Mouse (Mus musculus): ENCODE data around the gene Smarcd3. TPM values are rescaled to one million over a fixed set of nuclear protein-coding genes. Genes with fewer than 3 reads are reported as not detected.

Gene Smarcd3
- polyA plus RNA-seq (2012; rRNA removed), result 39.3 and 74.8 TPM in 2 replicates

GRCm38 (mm10) chr5:24623986-24624821 lies at the start of gene Smarcd3:
Gene Smarcd3, minus strand, starts transcription at chr5:24624411.

DNA sequence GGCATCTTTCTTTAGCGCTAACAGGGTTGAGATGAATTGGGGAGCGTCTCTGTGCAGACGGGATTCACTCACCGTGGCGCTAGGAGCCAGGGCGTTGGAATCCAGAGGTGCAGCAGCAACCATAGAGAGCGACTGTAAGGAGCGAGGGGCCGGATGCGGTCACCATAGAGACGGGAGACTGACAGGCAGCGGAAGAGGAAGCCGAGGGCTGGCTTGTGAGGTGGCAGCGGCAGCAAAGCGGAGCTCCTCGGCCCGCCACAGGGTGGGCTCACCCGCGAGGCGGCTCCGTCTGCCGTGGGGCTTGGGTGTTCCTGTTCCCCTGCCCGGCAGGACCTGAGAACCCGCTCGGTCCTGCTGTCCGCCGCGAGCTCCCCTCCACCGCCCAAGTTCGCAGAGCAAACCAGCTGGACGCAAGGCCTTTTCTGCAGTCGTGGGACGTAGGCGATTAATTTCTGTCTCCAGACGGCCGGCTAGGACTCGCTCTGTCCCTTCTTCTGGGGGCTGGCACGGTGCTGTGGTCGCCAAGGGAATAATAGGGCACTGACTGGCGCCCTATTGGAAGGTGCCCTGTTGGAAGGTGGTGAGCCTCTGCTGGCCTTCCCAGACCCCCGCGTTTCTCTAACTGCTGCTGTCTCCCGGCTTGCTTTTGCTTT lies 37.5 kb downstream of the Smarcd3 start, which contains the start of gene Chpf2:
Gene Chpf2, plus strand, starts transcription at position 195 of the 653 bp plus-strand sequence.

DNA sequence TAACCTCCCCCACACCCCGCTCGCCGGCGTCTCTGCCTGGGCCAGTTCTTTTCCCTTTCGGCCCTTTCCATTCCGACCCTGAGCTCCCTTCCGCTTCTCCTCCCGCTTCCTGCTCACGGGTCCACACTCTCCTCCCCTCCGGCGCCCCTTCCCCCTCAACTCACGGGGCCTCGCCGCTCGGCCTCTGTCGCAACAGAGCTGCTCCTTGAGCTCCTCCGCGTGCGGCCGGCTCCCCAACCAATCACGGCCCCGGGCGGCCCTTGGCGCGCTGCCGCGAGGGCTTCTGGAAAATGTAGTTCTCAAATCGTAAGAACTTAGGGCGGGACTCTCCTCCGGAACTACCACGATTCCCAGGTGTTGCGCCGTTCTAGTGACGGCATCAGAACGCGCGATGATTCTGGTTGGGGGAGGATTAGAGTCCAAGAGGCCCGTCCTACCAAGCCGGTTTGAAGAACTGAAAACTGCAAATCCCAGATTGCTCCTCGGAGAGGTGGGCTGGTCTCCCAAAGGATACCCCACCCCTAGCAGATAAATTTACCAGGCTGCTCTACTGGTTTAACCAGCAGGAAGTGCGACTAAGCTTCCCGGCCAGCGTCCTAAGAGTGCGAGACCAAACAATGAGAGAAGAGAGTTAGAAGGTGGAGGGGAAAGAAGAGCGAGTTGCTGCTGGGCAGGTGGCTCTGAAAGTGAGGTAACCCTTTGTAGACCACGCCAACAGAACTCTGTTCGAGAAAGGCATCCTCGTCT lies 46.9 kb downstream of the Smarcd3 start, which contains the start of gene Abcf2:
Gene Abcf2, minus strand, starts transcription at position 285 of the 747 bp plus-strand sequence.

GRCm38 (mm10) chr5:24556709-24557108 lies 67.5 kb downstream of the Smarcd3 start, which contains the start of gene 4931409K22Rik:
Gene 4931409K22Rik, minus strand, starts transcription at chr5:24556809.

Other genes with a start within 250 kb of the Smarcd3 start
- gene Atg9b, start 232.3 kb downstream of the Smarcd3 start, polyA plus RNA-seq (2012; rRNA removed), result 15.6 and 34.2 TPM in 2 replicates
- 44.2 and 47.3 TPM in 2 replicates for gene Abcb8, start 230.7 kb downstream of the Smarcd3 start, polyA plus RNA-seq (2012; rRNA removed)
- gene Asic3, start 211.0 kb downstream of the Smarcd3 start, polyA plus RNA-seq (2012; rRNA removed), result 0.09 and 0.21 TPM in 2 replicates
- gene Cdk5, start 200.9 kb downstream of the Smarcd3 start, polyA plus RNA-seq (2012; rRNA removed), result 39.9 and 41.2 TPM in 2 replicates
- 175 and 193 TPM in 2 replicates for gene Slc4a2, start 200.6 kb downstream of the Smarcd3 start, polyA plus RNA-seq (2012; rRNA removed)
- gene Fastk, start 179.1 kb downstream of the Smarcd3 start, polyA plus RNA-seq (2012; rRNA removed), result 162 and 182 TPM in 2 replicates
- gene Tmub1, start 176.6 kb downstream of the Smarcd3 start, polyA plus RNA-seq (2012; rRNA removed), result 49.2 and 79.9 TPM in 2 replicates
- gene Agap3, start 172.2 kb downstream of the Smarcd3 start, polyA plus RNA-seq (2012; rRNA removed), result 46.6 and 48.4 TPM in 2 replicates
- not detected in 2 replicates for gene Gbx1, start 97.2 kb downstream of the Smarcd3 start, polyA plus RNA-seq (2012; rRNA removed)
- gene Asb10, start 83.4 kb downstream of the Smarcd3 start, polyA plus RNA-seq (2012; rRNA removed), result 1.7 TPM in 2 replicates
- not detected in 2 replicates for gene 4931409K22Rik, start 67.6 kb downstream of the Smarcd3 start, polyA plus RNA-seq (2012; rRNA removed)
- 27.4 and 28.4 TPM in 2 replicates for gene Abcf2, start 46.9 kb downstream of the Smarcd3 start, polyA plus RNA-seq (2012; rRNA removed)
- 26.1 and 27.7 TPM in 2 replicates for gene Chpf2, start 37.7 kb downstream of the Smarcd3 start, polyA plus RNA-seq (2012; rRNA removed)
- gene Nub1, start 61.1 kb upstream of the Smarcd3 start, polyA plus RNA-seq (2012; rRNA removed), result 15.9 and 19.1 TPM in 2 replicates
- 0.51 and 0.68 TPM in 2 replicates for gene Wdr86, start 106.3 kb upstream of the Smarcd3 start, polyA plus RNA-seq (2012; rRNA removed)
- gene Crygn, start 133.6 kb upstream of the Smarcd3 start, polyA plus RNA-seq (2012; rRNA removed), result not detected in 2 replicates
- gene Rheb, start 218.2 kb upstream of the Smarcd3 start, polyA plus RNA-seq (2012; rRNA removed), result 7.4 and 13.7 TPM in 2 replicates